Mouse (Mus musculus): ENCODE results near the gene Zfpm1.

GRCm38 (mm10) chr8:122335638-122336250, 53.8 kb downstream of the Zfpm1 start:
- no peak for TF ChIP-seq CTCF (IDR thresholded peaks at IDR 0.05; ENCODE audit: low read depth, low read length)
- no peak for TF ChIP-seq POLR2A (IDR thresholded peaks at IDR 0.05; ENCODE audit: borderline replicate concordance, low read depth, low read length)

Measured in bone marrow macrophage, adult 2 months (primary cell).